Mouse (Mus musculus): ENCODE results near the gene Slc2a1.

DNA sequence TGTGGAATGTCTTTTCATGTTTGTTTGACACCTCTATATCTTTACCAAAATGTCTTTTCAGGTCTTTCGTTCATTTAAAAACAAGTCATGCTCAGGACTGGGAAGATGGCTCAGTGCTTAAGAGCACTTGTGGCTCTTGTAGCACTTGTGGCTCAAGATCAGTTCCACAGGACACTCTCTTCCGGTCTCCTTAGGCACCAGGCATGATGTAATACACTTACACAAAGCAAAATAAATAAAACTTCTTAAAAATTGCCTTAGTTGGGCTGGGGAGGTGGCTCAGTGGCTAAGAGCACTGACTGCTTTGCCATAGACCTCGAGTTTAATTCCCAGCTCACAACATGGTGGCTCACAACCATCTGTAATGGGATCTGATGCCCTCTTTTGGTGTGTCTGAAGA, 52.8 kb downstream of the Slc2a1 start:
- TF ChIP-seq POLR2A (IDR thresholded peaks at IDR 0.05; ENCODE audit: low read depth, low read length) = no peak
- no peak for TF ChIP-seq CTCF (IDR thresholded peaks at IDR 0.05; ENCODE audit: extremely low read depth, insufficient read depth, insufficient read length, insufficient replicate concordance)

Measured in spleen, adult 2 months (tissue).